Mouse (Mus musculus): ENCODE measurements around the gene Bcl9l.
"Not testable (repeated sequence)": the region's sequence is repeated elsewhere in the genome, so short reads cannot be mapped to it uniquely, and the experiment has no call there.

Gene Bcl9l

GRCm38 (mm10) chr9:44482552-44482951 lies at the start of gene Bcl9l:
Gene Bcl9l (plus strand): TSS chr9:44482825.
- peak; percentile 89 for DNase-seq (ENCODE audit: low spot score)

GRCm38 (mm10) chr9:44435747-44436146 lies 46.9 kb upstream of the Bcl9l start:
- DNase-seq (ENCODE audit: low spot score) = no peak

GRCm38 (mm10) chr9:44440961-44441360 lies 41.7 kb upstream of the Bcl9l start, which contains the start of gene Foxr1:
Gene Foxr1 (minus strand): TSS chr9:44441136.
- no peak for DNase-seq (ENCODE audit: low spot score)

GRCm38 (mm10) chr9:44444402-44445025 lies 38.1 kb upstream of the Bcl9l start:
- not testable (repeated sequence) for DNase-seq (ENCODE audit: low spot score)

GRCm38 (mm10) chr9:44450387-44450786 lies 32.2 kb upstream of the Bcl9l start:
- DNase-seq (ENCODE audit: low spot score) = no peak

GRCm38 (mm10) chr9:44454132-44454890 lies 28.3 kb upstream of the Bcl9l start:
- peak; percentile 79 for DNase-seq (ENCODE audit: low spot score)

GRCm38 (mm10) chr9:44454891-44455220 lies 27.8 kb upstream of the Bcl9l start, which contains the start of gene Upk2:
Gene Upk2 (minus strand): TSS chr9:44454976.
- peak; percentile 33 for DNase-seq (ENCODE audit: low spot score)

- DNase-seq (ENCODE audit: low spot score) = peak; percentile 27
These were observed 25.4 kb upstream of the Bcl9l start for GRCm38 (mm10) chr9:44457035-44457742.

- no peak for DNase-seq (ENCODE audit: low spot score)
These were observed 20.7 kb upstream of the Bcl9l start for GRCm38 (mm10) chr9:44461950-44462349.

GRCm38 (mm10) chr9:44468224-44468623 lies 14.4 kb upstream of the Bcl9l start:
- DNase-seq (ENCODE audit: low spot score) = no peak

- no peak for DNase-seq (ENCODE audit: low spot score)
These were observed 13.8 kb upstream of the Bcl9l start for GRCm38 (mm10) chr9:44468800-44469199.

GRCm38 (mm10) chr9:44473184-44473583 lies 9.4 kb upstream of the Bcl9l start:
- no peak for DNase-seq (ENCODE audit: low spot score)

- DNase-seq (ENCODE audit: low spot score) = no peak
These were observed 8.3 kb upstream of the Bcl9l start for GRCm38 (mm10) chr9:44474327-44474726.

- DNase-seq (ENCODE audit: low spot score) = no peak
These were observed 6.7 kb upstream of the Bcl9l start for GRCm38 (mm10) chr9:44475936-44476335.

GRCm38 (mm10) chr9:44477339-44478228 lies 5.0 kb upstream of the Bcl9l start:
- DNase-seq (ENCODE audit: low spot score) = peak; percentile 76

- DNase-seq (ENCODE audit: low spot score) = peak; percentile 78
These were observed 4.2 kb upstream of the Bcl9l start for GRCm38 (mm10) chr9:44478229-44478921.

GRCm38 (mm10) chr9:44478959-44479605 lies 3.5 kb upstream of the Bcl9l start:
- peak; percentile 76 for DNase-seq (ENCODE audit: low spot score)

GRCm38 (mm10) chr9:44479628-44480428 lies 2.8 kb upstream of the Bcl9l start:
- peak; percentile 97 for DNase-seq (ENCODE audit: low spot score)

GRCm38 (mm10) chr9:44482112-44482511 lies 513 bp upstream of the Bcl9l start:
- no peak for DNase-seq (ENCODE audit: low spot score)

GRCm38 (mm10) chr9:44483041-44483509 lies 450 bp downstream of the Bcl9l start:
- DNase-seq (ENCODE audit: low spot score) = no peak
